Mouse (Mus musculus) liver, adult (tissue): ENCODE measurements around the gene Lyrm9.

Experiments used
- GATA4 ChIP-seq: IDR thresholded peaks from 2 replicates; pipeline ENCODE4 v1.6.1; 2014; ENCODE audit warnings: mild to moderate bottlenecking, low read length; ENCODE audit not compliant: insufficient replicate concordance

The Lyrm9 gene

GRCm38 (mm10) chr11:78804551-78804950, 21.8 kb upstream of the Lyrm9 start:
- no peak for TF ChIP-seq GATA4

DNA sequence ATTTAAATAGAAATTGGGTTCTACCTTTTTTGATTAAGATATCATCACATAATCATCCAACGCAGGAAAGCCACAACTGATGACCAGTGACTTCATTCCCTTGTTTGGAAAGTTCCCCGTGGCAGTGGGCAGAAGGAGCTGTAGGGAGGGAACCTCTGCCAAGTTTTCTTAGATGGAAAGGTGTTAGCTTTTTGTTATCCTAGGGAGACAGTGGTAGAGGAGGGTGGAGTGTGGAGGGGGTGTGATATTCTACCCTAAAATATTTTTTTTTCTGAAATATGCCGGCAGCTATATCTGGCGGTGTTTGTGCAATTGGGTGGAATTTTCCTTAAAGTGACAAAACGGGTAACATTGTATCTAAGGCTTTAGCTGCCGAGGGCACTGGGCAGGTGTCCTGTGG, 21.2 kb upstream of the Lyrm9 start:
- no peak for TF ChIP-seq GATA4

- no peak for TF ChIP-seq GATA4
These were observed 20.7 kb upstream of the Lyrm9 start for GRCm38 (mm10) chr11:78805691-78806137.

DNA sequence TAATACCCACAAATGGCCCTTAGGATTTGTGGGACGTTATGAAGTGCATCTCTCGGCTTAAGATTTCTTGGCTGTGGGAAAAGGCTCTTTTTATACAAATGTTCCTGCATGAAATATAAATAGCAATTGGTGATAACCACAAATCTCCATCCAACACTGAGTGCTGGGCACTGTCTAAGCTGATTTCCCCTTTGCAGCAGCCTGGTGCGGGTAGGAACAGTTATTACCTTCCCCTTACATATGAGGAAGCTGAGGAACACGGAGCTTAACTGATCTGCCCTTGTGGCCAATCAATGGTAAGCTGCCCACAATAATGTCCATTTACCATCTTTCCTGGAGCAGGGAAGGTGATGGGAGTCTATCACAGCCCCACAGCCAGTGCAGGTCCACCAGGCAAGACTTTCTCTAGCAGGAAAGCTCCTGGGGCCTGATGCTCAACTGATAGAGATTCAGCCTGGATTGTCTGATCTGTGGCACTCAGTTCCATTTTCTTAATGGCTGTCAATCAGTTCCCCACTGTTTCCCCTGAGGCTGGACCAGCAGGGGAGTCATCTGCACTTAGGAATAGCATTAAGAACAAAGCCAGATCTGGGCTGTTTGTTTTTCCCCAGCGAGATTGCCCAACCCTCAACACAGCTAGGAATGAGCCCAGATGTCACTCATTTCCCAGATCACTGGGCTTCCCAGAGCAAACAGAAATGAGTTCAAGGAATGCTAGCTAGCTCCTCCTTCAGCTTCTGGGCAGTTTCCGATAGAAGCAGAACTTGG, 18.9 kb upstream of the Lyrm9 start:
- no peak for TF ChIP-seq GATA4

GRCm38 (mm10) chr11:78809398-78809797, 17.0 kb upstream of the Lyrm9 start:
- no peak for TF ChIP-seq GATA4

DNA sequence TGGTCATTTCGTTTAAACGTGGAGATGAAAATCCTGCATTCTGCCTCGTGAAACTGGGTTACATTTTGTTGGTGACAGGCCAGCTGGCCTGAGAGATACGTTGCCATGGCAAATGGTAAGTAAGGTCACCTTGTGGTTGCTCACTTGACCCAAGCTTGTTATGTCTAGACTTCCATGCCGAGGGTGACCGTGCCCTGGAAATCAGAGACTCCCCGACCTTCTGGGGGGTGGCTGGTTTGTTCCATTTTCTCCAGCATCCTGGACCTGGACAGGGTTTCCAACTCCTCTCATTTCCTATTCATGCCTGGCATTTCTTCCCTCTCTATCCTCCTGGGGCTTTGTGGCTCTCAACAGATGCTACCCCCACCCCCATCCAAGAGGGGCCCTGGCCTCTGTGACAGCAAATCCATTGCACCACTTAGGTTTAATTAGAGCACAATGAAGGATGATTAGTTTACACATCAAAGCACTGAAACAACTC, 11.9 kb upstream of the Lyrm9 start:
- no peak for TF ChIP-seq GATA4

GRCm38 (mm10) chr11:78815986-78816792, 10.2 kb upstream of the Lyrm9 start:
- no peak for TF ChIP-seq GATA4

GRCm38 (mm10) chr11:78817311-78818022, 8.9 kb upstream of the Lyrm9 start:
- TF ChIP-seq GATA4: no peak

- no peak for TF ChIP-seq GATA4
These were observed 5.9 kb upstream of the Lyrm9 start for GRCm38 (mm10) chr11:78820337-78821000.

DNA sequence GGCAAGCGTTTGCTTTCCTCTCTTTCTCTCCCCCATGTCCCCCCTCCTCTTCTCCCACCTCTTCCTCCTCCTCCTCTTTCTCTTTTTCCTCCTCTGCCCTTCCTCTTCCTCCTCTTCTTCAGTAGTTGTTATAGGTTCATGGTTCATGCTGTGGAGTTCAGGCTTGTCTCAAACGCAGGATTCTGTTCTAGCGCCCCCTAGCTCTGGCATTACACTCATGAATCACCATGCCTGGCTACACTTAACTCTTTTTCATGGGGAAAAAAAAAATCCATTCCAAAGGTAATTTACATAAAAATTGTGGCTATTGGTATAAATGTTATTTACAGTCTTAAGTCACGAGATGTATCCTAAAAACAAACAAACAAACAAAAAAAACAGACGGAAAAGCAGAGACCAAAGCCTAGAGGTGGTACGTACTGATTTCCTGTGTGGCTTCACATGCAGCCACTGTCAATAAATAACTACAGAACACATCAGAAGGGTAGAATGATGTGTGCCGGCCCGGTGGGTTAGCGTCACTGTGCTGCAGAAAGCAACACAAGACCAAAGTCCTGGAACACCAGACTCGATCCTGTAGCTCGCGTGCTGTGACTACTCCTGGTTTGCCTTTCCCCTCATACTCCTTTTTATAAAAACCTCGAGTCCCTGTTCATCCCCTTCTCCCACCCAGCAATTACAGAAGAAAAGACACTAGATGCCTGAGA, 3.4 kb upstream of the Lyrm9 start:
- no peak for TF ChIP-seq GATA4

DNA sequence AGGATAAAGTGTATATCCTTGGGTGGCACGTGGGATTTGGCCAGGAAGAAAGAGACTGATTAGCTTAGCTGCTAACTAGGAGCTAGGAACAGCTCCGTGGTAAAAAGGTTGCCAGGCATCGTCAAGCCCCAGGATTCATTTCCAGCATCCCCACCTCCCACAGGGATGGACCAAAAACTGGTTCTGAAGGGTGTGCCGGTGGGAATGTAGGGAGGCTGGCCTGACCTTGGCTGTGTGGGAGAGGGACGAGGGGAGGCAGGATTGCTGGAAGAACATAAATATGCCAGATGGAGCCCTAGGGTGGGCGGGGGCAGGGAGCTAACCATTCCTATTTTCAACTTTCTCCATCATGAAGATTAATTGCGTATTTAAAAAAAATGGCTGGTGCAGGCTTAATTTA, 1.2 kb downstream of the Lyrm9 start:
- no peak for TF ChIP-seq GATA4

GRCm38 (mm10) chr11:78828386-78828785, 2.0 kb downstream of the Lyrm9 start:
- no peak for TF ChIP-seq GATA4

DNA sequence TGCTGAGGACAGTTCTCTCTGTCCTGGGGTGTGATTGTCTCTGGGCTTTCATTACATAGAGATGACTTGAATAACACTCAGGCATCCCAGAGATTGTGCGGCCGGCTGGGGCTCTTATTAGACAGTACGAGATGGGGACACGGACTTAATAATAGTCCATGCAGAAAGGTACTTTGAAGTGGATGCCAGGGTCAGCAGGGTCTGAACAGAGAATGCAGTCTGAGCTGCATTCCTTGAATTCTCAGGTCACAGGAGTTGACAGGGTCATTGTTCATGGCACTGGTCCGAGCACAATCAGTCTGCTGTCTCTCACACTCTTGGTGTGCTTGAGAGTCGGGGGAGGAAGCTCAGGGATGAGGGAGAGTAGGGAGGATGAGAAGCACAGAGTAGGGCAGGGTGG, 3.0 kb downstream of the Lyrm9 start:
- TF ChIP-seq GATA4: no peak

GRCm38 (mm10) chr11:78830180-78830579, 3.8 kb downstream of the Lyrm9 start:
- no peak for TF ChIP-seq GATA4

- no peak for TF ChIP-seq GATA4
These were observed 5.3 kb downstream of the Lyrm9 start for GRCm38 (mm10) chr11:78831716-78832115.
